Mouse (Mus musculus): ENCODE results near the gene Cluh.

DNA sequence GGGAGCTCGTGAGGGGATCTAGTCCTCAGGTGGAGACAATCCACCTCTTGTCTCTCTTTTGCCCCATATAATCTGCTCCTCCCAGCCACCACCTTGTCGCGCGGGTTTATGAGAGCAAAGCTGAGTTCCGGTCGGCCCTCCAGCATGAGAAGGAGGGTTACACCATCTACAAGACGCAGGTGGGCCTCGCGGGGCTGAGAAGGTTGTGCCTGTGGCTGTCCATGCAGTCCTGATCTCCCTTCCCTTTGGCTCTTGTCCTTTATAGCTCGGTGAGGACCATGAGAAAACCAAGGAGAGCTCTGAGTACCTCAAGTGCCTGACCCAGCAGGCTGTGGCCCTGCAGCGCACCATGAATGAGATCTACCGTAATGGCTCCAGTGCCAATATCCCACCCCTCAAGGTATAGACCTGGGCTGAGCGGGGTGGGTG, 18.3 kb downstream of the Cluh start:
- TF ChIP-seq POLR2A (IDR thresholded peaks at IDR 0.05; ENCODE audit: borderline replicate concordance, insufficient read depth, low read length), result no peak
- no peak for TF ChIP-seq CTCF (IDR thresholded peaks at IDR 0.05; ENCODE audit: borderline replicate concordance, insufficient read depth, low read depth, low read length)
